Mouse (Mus musculus) thymus, adult 2 months (tissue): ENCODE results near the gene Faf2. TPM values are rescaled to one million over a fixed set of nuclear protein-coding genes. Genes with fewer than 3 reads are reported as not detected.

Source experiments
- DNase-seq: peaks from one replicate; pipeline ENCODE4 v3.0.0; 2021
- H3K27ac ChIP-seq: fragments of 200-500 bp; 2 replicates; pipeline ENCODE4 v1.5.1; 2012; ENCODE audit warnings: low read length, control low read depth; ENCODE audit not compliant: control insufficient read depth, insufficient read depth
- H3K27me3 ChIP-seq: fragments of 200-500 bp; 2 replicates; pipeline ENCODE4 v1.6.1; 2012; ENCODE audit warnings: mild to moderate bottlenecking, low read length, moderate library complexity, mixed read lengths; ENCODE audit not compliant: control insufficient read depth, insufficient read depth
- H3K36me3 ChIP-seq: fragments of 200-500 bp; 2 replicates; pipeline ENCODE4 v1.6.1; 2012; ENCODE audit warnings: mild to moderate bottlenecking, low read length, moderate library complexity; ENCODE audit not compliant: control insufficient read depth, insufficient read depth
- H3K4me1 ChIP-seq: fragments of 200-500 bp; replicated peaks from 2 replicates; pipeline ENCODE4 v1.6.1; 2012; ENCODE audit warnings: low read length; ENCODE audit not compliant: control insufficient read depth, insufficient read depth
- H3K4me3 ChIP-seq: fragments of 200-500 bp; 2 replicates; pipeline ENCODE4 v1.5.1; 2012; ENCODE audit warnings: mild to moderate bottlenecking, low read length, control low read depth, moderate library complexity; ENCODE audit not compliant: control insufficient read depth, insufficient read depth
- CTCF ChIP-seq: fragments of 200-500 bp; IDR thresholded peaks from 2 replicates; pipeline ENCODE4 v1.5.1; 2012; ENCODE audit warnings: mild to moderate bottlenecking, control low read depth, low read length, moderate library complexity, borderline replicate concordance; ENCODE audit not compliant: control insufficient read depth, poor library complexity, insufficient read depth; ENCODE audit errors: extremely low read depth
- POLR2A ChIP-seq: fragments of 200-500 bp; IDR thresholded peaks from 2 replicates; pipeline ENCODE4 v1.6.1; 2012; ENCODE audit warnings: mild to moderate bottlenecking, low read length, control low read depth, moderate library complexity; ENCODE audit not compliant: control insufficient read depth, poor library complexity, insufficient read depth; ENCODE audit errors: extremely low read depth
- WGBS: fragments of 180-500 bp; shearing (Covaris S2); methylation state at CpG from one replicate; pipeline ENCODE4 v1.1.7; 2018; 5-methylcytosine and 5-hydroxymethylcytosine counted together
- polyA plus RNA-seq: library from polyadenylated mRNA; depleted of rRNA; stranded (reverse); fragments of >200 nt; gene quantifications from 2 replicates; pipeline ENCODE4 v1.2.3, GENCODE M21; 2012

The Faf2 gene
- polyA plus RNA-seq, 1 experiment, result 36.1 TPM

DNA sequence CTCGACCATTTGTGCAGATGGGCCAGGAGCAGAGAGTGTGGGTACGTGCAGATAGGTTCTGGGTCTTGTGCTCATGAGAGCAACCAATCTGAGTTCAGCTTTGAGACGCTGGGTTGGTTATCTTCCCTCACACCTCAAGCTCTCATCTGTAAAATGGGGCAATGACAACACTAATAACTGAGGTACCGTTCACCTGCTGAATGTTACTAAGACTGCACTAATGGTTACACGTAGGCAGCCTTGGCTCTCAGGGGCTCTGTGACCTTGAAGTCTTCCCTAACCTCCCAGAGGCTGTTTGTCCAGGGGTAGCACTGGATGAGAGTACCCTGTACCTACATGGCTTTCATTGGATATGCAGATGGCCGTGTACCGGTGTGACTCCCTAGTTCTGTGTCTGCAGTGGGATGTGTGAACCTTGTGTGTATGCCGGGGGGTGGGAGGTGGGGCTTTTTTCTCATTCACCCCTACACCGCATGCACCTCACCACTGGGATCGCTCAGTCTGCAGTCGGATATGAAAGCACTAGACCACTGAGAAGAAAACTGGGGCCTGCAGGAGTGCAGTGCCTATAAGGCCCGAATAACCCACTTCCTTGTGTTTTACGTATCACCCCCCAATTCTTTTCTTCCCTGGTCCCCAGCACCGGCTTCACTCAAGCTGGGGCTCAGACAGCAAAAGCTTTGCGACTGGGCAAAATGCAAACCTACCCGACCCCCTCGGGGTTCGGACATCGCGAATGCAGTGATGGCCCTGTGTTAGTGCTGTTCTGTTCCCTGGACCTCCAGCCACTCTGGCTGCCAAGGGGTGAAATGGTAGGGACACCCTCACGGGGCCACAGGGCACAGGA, 71.3 kb downstream of the Faf2 start:
- no peak for DNase-seq
- Histone ChIP-seq H3K4me1 (peaks cover 24% of the 10 kb centered on the region), H3K36me3 (no peaks in the 10 kb centered on the region), H3K27me3 (no peaks in the 10 kb centered on the region), H3K4me3 (peak overlapping the region; percentile 83), H3K27ac (peak overlapping the region; percentile 63)
- TF ChIP-seq POLR2A (no peak), CTCF (no peak)
- 7% methylated on average over 21 of the region's 21 CpGs for WGBS

DNA sequence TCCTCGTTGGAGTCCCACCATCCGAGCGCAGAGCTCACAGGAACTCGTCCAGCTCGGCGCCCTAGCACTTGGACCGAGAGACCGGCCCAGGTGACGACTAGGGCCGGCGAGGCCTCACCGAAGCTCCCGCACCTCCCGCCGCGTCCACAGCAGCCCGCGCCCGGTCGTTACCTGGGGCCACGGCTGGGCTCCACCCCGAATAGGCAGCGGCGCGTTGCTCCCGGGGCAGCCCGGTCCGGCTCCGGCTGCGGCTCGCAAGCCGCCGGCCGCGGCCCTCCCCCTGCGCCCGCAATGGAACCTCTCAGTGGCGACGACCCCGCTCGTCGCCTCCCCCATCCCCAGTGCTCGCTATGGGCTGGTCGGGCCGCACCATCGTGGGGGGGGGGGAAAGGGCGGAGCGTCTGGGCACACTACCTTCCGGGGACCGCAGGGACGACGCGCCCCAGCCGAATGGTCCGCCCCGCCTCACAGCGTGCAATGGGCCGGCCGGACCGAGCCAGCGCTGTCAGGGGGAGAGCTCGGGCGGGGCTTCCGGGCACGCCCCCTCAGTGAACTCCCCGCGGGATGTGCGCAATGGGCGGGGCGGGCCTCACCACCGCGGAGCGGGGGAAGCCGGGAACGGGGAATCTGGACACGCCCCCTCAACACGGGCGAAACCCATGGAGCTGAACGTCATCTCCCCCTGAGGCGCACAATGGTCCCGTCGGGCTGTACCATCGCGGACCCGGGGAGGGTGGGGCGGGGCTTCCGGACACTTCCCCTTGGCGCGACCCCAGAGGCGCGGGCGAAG, 72.2 kb downstream of the Faf2 start, which contains the start of gene Rnf44:
TSS of gene Rnf44 (minus strand) at position 350 of the 790 bp plus-strand sequence.
- TF ChIP-seq CTCF, result peak; percentile 24
- peak; percentile 79 for TF ChIP-seq POLR2A
- WGBS, result under 1% methylated on average over 89 of the region's 92 CpGs
- Histone ChIP-seq H3K27ac (peak within 1 kb of the TSS; percentile 86), H3K36me3 (no peaks in the 10 kb centered on the region), H3K4me3 (peak within 1 kb of the TSS; percentile 83), H3K27me3 (no peaks in the 10 kb centered on the region), H3K4me1 (peaks cover 19% of the 10 kb centered on the region)
- peak; percentile 99 for DNase-seq

DNA sequence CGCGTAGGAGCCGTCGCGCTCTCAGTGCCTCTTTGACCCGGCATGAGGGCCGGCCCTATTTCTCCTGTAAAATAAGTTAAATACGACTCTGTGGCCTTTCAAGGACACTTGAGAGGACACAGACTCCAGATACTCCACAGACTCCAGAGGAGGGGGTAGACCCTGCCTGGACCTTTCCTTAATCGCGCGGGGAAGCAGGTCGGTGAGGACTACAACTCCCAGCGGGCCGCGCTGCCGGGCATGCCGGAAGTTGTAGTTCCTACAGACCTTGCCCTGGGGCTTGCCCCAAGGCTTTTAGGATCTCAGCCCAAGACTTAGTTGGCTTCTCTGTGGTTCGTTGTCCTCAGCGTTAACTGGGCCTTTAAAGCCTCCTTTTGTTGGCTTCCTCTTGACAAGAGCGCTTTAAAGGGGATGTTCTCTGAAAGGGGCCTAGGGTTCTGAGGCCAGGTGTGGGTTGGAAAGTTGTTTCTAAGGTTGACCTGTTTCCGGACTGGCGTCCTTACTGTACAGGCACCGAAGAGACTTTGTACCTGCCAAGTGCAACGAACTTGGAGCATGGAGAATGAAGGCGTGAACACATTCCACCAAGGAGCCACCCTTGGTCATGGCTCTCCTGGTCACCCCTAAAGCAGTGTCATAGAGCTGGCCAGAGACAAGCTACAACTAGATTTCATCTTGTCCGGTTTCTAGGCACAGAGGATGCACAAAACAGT, 72.9 kb downstream of the Faf2 start:
- Histone ChIP-seq H3K4me1 (peaks cover 19% of the 10 kb centered on the region), H3K27ac (peak overlapping the region; percentile 86), H3K4me3 (peak overlapping the region; percentile 72), H3K36me3 (no peaks in the 10 kb centered on the region), H3K27me3 (no peaks in the 10 kb centered on the region)
- TF ChIP-seq CTCF, result no peak
- no peak for TF ChIP-seq POLR2A
- WGBS, result 14% methylated on average over 26 of the region's 26 CpGs
- DNase-seq, result peak; percentile 91

DNA sequence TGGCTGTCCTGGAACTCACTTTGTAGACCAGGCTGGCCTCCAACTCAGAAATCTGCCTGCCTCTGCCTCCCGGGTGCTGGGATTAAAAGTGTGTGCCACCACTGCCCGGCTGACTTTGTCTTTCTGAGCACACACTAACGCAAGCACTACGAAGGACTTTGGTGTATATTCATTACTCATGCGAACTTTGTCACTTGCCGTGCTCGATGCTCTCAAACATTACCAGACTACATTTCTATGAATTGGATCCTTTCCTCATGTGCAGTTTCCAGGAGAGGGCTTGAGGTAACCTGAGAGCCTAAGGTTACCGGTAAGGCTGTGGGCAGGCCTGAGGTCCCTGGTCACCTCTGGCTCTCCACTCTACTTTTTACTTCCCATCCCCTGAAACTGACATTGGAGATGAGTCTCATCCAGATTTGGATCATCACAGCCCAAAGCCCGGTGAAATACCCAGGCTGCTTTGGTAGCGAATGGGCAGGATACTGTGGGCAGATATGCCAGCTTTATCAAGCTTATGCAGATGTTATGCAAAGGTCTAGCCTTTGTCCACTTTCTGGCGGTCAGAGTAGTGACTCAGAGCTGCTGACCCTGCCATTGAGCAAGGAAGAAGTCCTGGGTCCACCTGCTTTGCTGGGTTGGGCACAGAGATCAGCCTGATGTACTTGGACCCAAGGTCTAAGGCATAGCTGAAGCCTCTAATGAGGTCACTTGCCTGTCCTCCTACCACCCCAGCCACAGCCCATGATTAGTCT, 74.1 kb downstream of the Faf2 start:
- WGBS, result 96% methylated on average over 11 of the region's 11 CpGs
- peaks cover 17% of the 10 kb centered on the region for H3K4me1 ChIP-seq
- H3K27me3 ChIP-seq, result no peaks in the 10 kb centered on the region
- H3K4me3 ChIP-seq, result no peak overlapping the region
- no peaks in the 10 kb centered on the region for H3K36me3 ChIP-seq
- TF ChIP-seq CTCF, result no peak
- no peak for TF ChIP-seq POLR2A
- no peak for DNase-seq
- H3K27ac ChIP-seq, result no peak overlapping the region

DNA sequence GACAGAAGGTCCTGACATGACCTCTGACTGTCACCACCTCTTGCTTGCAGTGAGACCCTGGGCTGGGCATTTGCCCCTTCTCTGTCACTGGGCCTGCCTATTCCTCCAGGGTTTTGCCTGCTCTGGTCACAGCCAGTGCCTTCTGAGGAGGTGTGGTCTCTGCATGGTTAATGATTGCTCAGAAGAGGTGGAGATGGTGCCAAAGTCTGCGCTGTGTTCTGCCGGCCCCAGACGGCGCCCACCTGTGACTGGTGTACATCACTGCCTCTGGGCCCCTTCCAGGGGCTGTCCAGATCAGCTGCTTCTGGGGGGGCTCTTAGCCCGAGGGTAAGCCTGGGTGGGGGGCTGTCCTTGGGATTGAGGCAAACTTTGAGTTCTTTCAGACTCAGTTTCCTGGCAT, 79.7 kb downstream of the Faf2 start, which contains the start of gene Cdhr2:
TSS of gene Cdhr2 (plus strand) at position 219 of the 400 bp plus-strand sequence.
- no peak within 1 kb of the TSS for H3K4me3 ChIP-seq
- WGBS, result 88% methylated on average over 5 of the region's 5 CpGs
- TF ChIP-seq CTCF (no peak), POLR2A (no peak)
- 0 out of 2 replicates have a peak, but pooled peaks cover 6% of the 10 kb centered on the region for H3K4me1 ChIP-seq
- H3K36me3 ChIP-seq, result no peaks in the 10 kb centered on the region
- no peak for DNase-seq
- H3K27me3 ChIP-seq, result no peaks in the 10 kb centered on the region
- H3K27ac ChIP-seq, result no peak within 1 kb of the TSS

DNA sequence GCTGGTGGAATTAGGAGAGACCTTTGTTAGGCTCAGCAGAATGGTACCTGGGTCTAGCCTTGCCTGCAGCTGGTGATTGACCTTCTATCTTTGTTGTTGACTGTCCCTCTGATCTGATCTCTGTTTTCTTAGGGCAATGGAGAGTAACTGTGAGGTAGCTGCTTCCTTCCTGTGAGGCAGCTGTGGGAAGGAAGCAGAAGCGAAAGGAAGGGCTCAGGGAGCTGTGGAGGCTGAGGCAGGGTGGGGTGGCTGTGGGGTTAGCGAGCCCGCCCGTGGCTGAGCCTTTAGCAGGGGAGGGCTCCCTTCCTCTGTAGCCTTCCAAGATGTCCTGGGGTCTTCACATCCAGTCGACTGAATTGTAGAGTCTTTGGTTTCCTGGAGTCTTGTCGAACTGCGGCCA, 80.9 kb downstream of the Faf2 start:
- Histone ChIP-seq H3K4me1 (0 out of 2 replicates have a peak, but pooled peaks cover 6% of the 10 kb centered on the region), H3K27me3 (no peaks in the 10 kb centered on the region), H3K27ac (no peak overlapping the region), H3K36me3 (no peaks in the 10 kb centered on the region), H3K4me3 (no peak overlapping the region)
- WGBS, result 51% methylated on average over 7 of the region's 7 CpGs
- TF ChIP-seq CTCF (no peak), POLR2A (no peak)
- DNase-seq, result no peak
